Mouse (Mus musculus): ENCODE measurements around the gene Selenow. TPM values are rescaled to one million over a fixed set of nuclear protein-coding genes. Genes with fewer than 3 reads are reported as not detected.

Gene Selenow
- polyA plus RNA-seq, 1 experiment from 2014 or later, result 198 TPM

- Histone ChIP-seq H3K27ac (no peak overlapping the region), H3K4me3 (ENCODE audit: inconsistent target) (no peak overlapping the region), H3K79me2 (ENCODE audit: inconsistent target) (no peaks in the 10 kb centered on the region), H3K36me3 (ENCODE audit: inconsistent target) (no peaks in the 10 kb centered on the region)
- 59% methylated on average over 13 of the region's 13 CpGs for WGBS (ENCODE audit: missing documents)
Observed at GRCm38 (mm10) chr7:15953307-15954074, 31.3 kb upstream of the Selenow start.

- WGBS (ENCODE audit: missing documents), result 78% methylated on average over 3 of the region's 3 CpGs
- Histone ChIP-seq H3K4me3 (ENCODE audit: inconsistent target) (no peak overlapping the region), H3K79me2 (ENCODE audit: inconsistent target) (no peaks in the 10 kb centered on the region), H3K27ac (no peak overlapping the region), H3K36me3 (ENCODE audit: inconsistent target) (no peaks in the 10 kb centered on the region)
Observed at GRCm38 (mm10) chr7:15952416-15952815, 30.2 kb upstream of the Selenow start.

GRCm38 (mm10) chr7:15950008-15950407, 27.8 kb upstream of the Selenow start:
- no peak overlapping the region for H3K27ac ChIP-seq
- WGBS (ENCODE audit: missing documents), result 89% methylated on average over 15 of the region's 15 CpGs

GRCm38 (mm10) chr7:15949216-15949790, 27.1 kb upstream of the Selenow start:
- Histone ChIP-seq H3K27ac (no peak overlapping the region), H3K79me2 (ENCODE audit: inconsistent target) (peaks cover 13% of the 10 kb centered on the region), H3K36me3 (ENCODE audit: inconsistent target) (0 out of 2 replicates have a peak, but pooled peaks cover 2% of the 10 kb centered on the region), H3K4me3 (ENCODE audit: inconsistent target) (no peak overlapping the region)
- WGBS (ENCODE audit: missing documents), result 10% methylated on average over 7 of the region's 7 CpGs

More at GRCm38 (mm10) chr7:15950008-15950407, 27.8 kb upstream of the Selenow start:
- H3K36me3 ChIP-seq (ENCODE audit: inconsistent target), result no peaks in the 10 kb centered on the region
- H3K4me3 ChIP-seq (ENCODE audit: inconsistent target), result no peak overlapping the region
- peaks cover 6% of the 10 kb centered on the region for H3K79me2 ChIP-seq (ENCODE audit: inconsistent target)

GRCm38 (mm10) chr7:15948381-15948941, 26.3 kb upstream of the Selenow start:
- 1% methylated on average over 21 of the region's 23 CpGs for WGBS (ENCODE audit: missing documents)
- peaks cover 10% of the 10 kb centered on the region; the same call in 1 of the 2 replicates for H3K36me3 ChIP-seq (ENCODE audit: inconsistent target)
- H3K79me2 ChIP-seq (ENCODE audit: inconsistent target), result peaks cover 21% of the 10 kb centered on the region
- H3K27ac ChIP-seq, result no peak overlapping the region
- H3K4me3 ChIP-seq (ENCODE audit: inconsistent target), result peak overlapping the region; percentile 8; the same call in 1 of the 2 replicates

GRCm38 (mm10) chr7:15947653-15948260, 25.6 kb upstream of the Selenow start:
- no peak overlapping the region for H3K27ac ChIP-seq
- H3K79me2 ChIP-seq (ENCODE audit: inconsistent target), result peaks cover 28% of the 10 kb centered on the region
- 66% methylated on average over 4 of the region's 4 CpGs for WGBS (ENCODE audit: missing documents)
- H3K36me3 ChIP-seq (ENCODE audit: inconsistent target), result peaks cover 17% of the 10 kb centered on the region; the same call in 1 of the 2 replicates
- no peak overlapping the region for H3K4me3 ChIP-seq (ENCODE audit: inconsistent target)

- Histone ChIP-seq H3K27ac (peak within 1 kb of the TSS; percentile 48), H3K36me3 (ENCODE audit: inconsistent target) (peaks cover 35% of the 10 kb centered on the region), H3K4me3 (ENCODE audit: inconsistent target) (peak within 1 kb of the TSS; percentile 87), H3K79me2 (ENCODE audit: inconsistent target) (peaks cover 29% of the 10 kb centered on the region)
- 3% methylated on average over 53 of the region's 59 CpGs for WGBS (ENCODE audit: missing documents)
Observed at GRCm38 (mm10) chr7:15945721-15946536, 23.7 kb upstream of the Selenow start, which contains the start of gene Nop53. TSS of gene Nop53 (minus strand) at chr7:15946074.

GRCm38 (mm10) chr7:15945211-15945610, 23.0 kb upstream of the Selenow start:
- peak overlapping the region; percentile 48 for H3K27ac ChIP-seq
- peak overlapping the region; percentile 87 for H3K4me3 ChIP-seq (ENCODE audit: inconsistent target)
- H3K36me3 ChIP-seq (ENCODE audit: inconsistent target), result peaks cover 42% of the 10 kb centered on the region
- peaks cover 29% of the 10 kb centered on the region for H3K79me2 ChIP-seq (ENCODE audit: inconsistent target)
- 4% methylated on average over 8 of the region's 8 CpGs for WGBS (ENCODE audit: missing documents)

- no peak overlapping the region for H3K27ac ChIP-seq
- H3K4me3 ChIP-seq (ENCODE audit: inconsistent target), result no peak overlapping the region
- peaks cover 50% of the 10 kb centered on the region for H3K36me3 ChIP-seq (ENCODE audit: inconsistent target)
- H3K79me2 ChIP-seq (ENCODE audit: inconsistent target), result peaks cover 29% of the 10 kb centered on the region
- 100% methylated on average over 1 of the region's 1 CpGs for WGBS (ENCODE audit: missing documents)
Observed at GRCm38 (mm10) chr7:15944311-15944710, 22.1 kb upstream of the Selenow start.

- WGBS (ENCODE audit: missing documents), result 96% methylated on average over 3 of the region's 3 CpGs
- peaks cover 63% of the 10 kb centered on the region for H3K36me3 ChIP-seq (ENCODE audit: inconsistent target)
- no peak overlapping the region for H3K4me3 ChIP-seq (ENCODE audit: inconsistent target)
- H3K27ac ChIP-seq, result no peak overlapping the region
- peaks cover 10% of the 10 kb centered on the region for H3K79me2 ChIP-seq (ENCODE audit: inconsistent target)
Observed at GRCm38 (mm10) chr7:15938621-15939020, 16.4 kb upstream of the Selenow start.

- Histone ChIP-seq H3K79me2 (ENCODE audit: inconsistent target) (no peaks in the 10 kb centered on the region), H3K36me3 (ENCODE audit: inconsistent target) (peaks cover 51% of the 10 kb centered on the region), H3K27ac (no peak overlapping the region), H3K4me3 (ENCODE audit: inconsistent target) (no peak overlapping the region)
- 94% methylated on average over 5 of the region's 5 CpGs for WGBS (ENCODE audit: missing documents)
Observed at GRCm38 (mm10) chr7:15937491-15937890, 15.3 kb upstream of the Selenow start.

GRCm38 (mm10) chr7:15933437-15934359, 11.5 kb upstream of the Selenow start:
- Histone ChIP-seq H3K27ac (no peak overlapping the region), H3K4me3 (ENCODE audit: inconsistent target) (no peak overlapping the region), H3K36me3 (ENCODE audit: inconsistent target) (peaks cover 16% of the 10 kb centered on the region), H3K79me2 (ENCODE audit: inconsistent target) (no peaks in the 10 kb centered on the region)
- WGBS (ENCODE audit: missing documents), result 43% methylated on average over 16 of the region's 16 CpGs

GRCm38 (mm10) chr7:15931635-15932034, 9.4 kb upstream of the Selenow start:
- H3K27ac ChIP-seq, result no peak overlapping the region
- no peaks in the 10 kb centered on the region for H3K79me2 ChIP-seq (ENCODE audit: inconsistent target)
- 44% methylated on average over 3 of the region's 3 CpGs for WGBS (ENCODE audit: missing documents)

More at GRCm38 (mm10) chr7:15931635-15932034, 9.4 kb upstream of the Selenow start:
- no peak overlapping the region for H3K4me3 ChIP-seq (ENCODE audit: inconsistent target)
- no peaks in the 10 kb centered on the region for H3K36me3 ChIP-seq (ENCODE audit: inconsistent target)

Measured in macrophage (primary cell).